Mouse (Mus musculus) olfactory bulb, adult 2 months (tissue): ENCODE measurements around the gene Mdc1.

Experiments
- CTCF ChIP-seq: fragments of 200-500 bp; IDR thresholded peaks from 2 replicates; pipeline ENCODE4 v1.5.1; 2012; ENCODE audit warnings: low read depth, mild to moderate bottlenecking, low read length, moderate library complexity; ENCODE audit not compliant: insufficient read depth
- POLR2A ChIP-seq: fragments of 200-500 bp; IDR thresholded peaks from 2 replicates; pipeline ENCODE4 v1.6.1; 2012; ENCODE audit warnings: mild to moderate bottlenecking, low read depth, low read length, moderate library complexity; ENCODE audit not compliant: insufficient read depth

GRCm38 (mm10) chr17:35813653-35814052 is 27.7 kb upstream of the Mdc1 start:
- TF ChIP-seq CTCF (no peak), POLR2A (no peak)
